Mouse (Mus musculus): ENCODE measurements around the gene Zfp109.
"Not testable (repeated sequence)": the region's sequence is repeated elsewhere in the genome, so short reads cannot be mapped to it uniquely, and the experiment has no call there.

Gene Zfp109

GRCm38 (mm10) chr7:24237040-24237791 lies at the start of gene Zfp109:
Gene Zfp109 (minus strand): TSS chr7:24237560.
- peak; percentile 18 for DNase-seq (ENCODE audit: low read depth)

DNA sequence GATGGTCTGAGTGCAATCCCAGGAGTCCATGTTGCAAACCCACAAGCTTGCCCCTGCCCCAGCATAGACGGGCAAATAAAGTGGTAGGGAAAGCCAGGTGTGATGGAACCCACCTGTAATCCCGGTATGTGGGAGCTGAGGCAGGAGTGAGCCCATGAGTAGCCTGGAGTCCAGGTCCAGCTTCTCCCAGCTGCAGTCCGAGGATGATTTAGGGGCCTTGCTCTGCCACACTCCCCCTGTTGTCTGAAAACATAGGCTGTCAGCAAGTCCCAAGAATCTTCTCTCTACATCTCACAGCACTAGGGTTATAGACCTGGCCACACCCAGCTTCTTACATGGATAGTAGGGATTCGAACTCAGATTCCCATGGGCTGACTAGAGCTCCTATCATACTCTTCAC lies 49.6 kb upstream of the Zfp109 start:
- DNase-seq (ENCODE audit: low read depth): no peak

GRCm38 (mm10) chr7:24286090-24286489 lies 48.7 kb upstream of the Zfp109 start:
- DNase-seq (ENCODE audit: low read depth): no peak

- DNase-seq (ENCODE audit: low read depth): no peak
These were observed 43.4 kb upstream of the Zfp109 start for GRCm38 (mm10) chr7:24280858-24281145.

DNA sequence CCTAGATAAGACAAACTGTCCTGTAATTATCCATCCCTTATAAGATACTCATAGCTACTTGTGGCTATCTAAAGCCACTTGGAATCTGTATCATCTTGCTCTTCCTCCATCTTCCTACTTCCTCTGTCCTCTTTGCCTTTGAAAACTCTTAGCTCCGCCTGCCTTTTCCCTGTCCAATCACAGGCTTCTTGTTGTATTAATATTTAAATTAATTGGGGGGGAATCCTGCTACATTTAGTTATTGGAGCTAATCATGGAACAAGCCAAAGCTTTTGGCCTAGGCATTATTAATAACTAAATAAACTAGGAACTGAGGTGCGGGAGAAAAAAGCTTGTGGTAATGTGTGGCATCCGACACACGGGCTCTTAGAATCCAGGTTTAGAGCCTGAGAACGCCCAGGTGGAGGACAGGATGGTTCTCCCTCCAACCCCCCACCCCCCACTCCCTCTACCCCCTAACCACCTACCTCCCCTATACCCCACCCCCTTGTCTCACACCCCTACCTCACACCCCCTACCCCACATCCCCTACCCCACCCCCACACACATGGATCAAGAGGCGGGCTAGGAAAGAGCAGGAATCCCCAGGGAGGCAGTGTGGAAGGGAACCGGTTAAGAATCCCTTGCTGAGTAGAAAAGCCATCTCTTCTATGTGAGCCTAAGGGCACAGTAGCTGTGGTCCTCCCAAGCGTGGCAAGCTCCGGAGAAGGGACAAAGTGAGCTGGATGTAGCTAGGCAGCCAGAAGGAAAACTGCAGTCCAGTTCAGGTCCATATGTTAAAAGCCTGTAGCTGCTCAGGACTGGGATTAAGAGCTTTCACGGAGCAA lies 42.9 kb upstream of the Zfp109 start:
- DNase-seq (ENCODE audit: low read depth): no peak

DNA sequence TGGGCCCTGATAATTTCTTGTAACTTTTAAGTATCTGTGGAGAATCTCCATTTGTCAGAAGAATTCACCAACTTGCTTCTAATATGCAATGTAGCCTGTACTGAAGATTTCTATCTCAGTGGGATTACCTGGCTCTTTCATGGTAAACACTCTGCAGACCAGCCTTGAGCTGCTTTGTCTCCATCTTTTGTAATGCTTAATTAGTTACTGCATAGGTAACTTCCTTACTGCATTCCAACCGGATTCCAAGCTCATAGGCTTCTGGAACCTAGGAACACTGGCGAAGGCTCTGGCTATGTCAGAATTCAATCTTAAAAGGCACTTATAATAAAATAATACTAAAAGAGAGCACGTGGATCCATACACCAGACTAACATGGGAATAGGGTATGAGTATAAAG lies 41.4 kb upstream of the Zfp109 start:
- DNase-seq (ENCODE audit: low read depth): not testable (repeated sequence)

GRCm38 (mm10) chr7:24274456-24274855 lies 37.1 kb upstream of the Zfp109 start:
- no peak for DNase-seq (ENCODE audit: low read depth)

- no peak for DNase-seq (ENCODE audit: low read depth)
These were observed 33.8 kb upstream of the Zfp109 start for GRCm38 (mm10) chr7:24271191-24271590.

DNA sequence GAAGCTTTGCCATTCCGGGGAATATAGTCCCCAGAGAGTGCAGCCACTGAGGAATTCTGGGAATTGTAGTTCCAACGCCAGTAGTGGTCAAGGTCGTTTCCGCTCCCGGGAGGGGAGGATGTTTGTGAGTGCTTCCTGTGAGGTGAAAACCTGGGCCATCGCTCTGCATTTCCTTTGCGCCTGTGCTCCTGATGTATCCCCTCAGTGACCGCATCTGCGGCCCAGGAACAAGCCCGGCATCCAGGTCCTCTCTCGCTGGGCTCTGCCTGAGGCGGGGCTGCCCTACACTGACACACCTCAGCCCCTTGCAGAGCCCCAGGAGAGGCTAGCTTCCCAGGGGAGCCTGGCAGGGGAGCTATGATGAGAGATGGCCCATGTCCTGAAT lies 32.9 kb upstream of the Zfp109 start, which contains the start of gene Zfp93:
Gene Zfp93, plus strand, starts transcription at position 133 of the 385 bp plus-strand sequence.
- DNase-seq (ENCODE audit: low read depth): peak; percentile 47

GRCm38 (mm10) chr7:24269667-24270287 lies 32.4 kb upstream of the Zfp109 start:
- no peak for DNase-seq (ENCODE audit: low read depth)

DNA sequence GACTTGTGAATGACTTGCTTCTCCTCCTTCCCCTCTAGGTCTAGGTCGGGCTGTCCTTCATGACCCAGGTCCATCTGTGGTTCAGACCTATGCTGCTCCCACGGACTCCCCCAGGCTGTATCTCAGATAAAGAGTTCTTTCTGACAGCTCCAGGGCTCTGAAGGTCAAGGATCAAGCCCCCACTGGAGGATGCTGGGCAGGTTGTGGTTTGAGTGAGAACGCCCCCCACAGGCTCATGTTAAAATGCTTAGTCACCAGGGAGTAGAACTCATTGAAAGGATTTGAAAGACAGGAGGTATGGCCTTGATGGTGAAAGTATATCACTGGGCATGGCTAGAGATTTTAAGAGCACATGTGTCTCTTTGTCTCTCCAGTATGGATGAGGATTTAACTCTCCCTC lies 31.9 kb upstream of the Zfp109 start:
- DNase-seq (ENCODE audit: low read depth): no peak

DNA sequence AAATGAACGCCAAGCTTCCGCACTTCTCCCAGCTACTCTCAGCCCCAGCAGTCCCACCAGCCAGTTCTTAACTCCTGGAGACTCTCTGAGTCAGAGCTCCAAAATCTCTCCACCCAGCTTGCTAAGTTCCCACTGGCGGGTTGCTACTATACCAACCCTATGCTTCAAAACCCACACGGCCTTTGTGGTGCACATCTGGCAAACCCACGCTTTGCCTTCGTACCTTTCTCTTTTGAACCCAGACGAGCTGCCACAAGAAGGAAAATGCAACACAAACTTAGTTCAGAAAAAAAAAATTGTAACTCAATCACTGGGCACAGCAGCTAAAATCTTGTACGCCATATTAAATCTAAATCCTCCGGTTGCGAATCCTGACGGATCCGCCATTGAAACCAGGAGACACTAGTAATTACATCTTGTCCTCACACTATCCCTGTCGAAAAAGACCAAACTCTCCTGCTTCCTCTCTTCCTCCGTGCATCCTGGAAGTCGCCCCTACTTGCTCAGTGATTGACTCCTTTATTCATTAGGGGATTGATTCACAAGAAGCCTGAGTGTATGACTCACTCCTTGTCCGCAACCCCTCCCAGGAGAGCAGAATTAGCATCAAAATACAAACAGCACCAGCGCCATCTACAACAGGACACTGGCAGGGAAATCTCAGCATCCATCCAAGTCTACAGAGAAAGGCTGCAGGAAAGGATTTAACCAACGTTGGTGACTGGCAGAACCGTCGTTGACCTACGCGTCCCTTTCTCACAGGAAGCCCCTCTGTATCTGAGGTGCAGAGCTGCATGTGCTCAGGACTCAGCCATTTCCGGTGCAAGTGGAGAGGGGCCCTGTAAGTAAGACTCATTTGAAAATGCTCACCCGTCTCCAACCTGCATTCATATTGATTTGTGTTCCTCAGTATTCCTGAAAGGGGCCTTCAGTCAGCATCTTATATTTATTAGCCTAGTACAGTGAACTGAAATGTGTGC lies 31.1 kb upstream of the Zfp109 start:
- no peak for DNase-seq (ENCODE audit: low read depth)

DNA sequence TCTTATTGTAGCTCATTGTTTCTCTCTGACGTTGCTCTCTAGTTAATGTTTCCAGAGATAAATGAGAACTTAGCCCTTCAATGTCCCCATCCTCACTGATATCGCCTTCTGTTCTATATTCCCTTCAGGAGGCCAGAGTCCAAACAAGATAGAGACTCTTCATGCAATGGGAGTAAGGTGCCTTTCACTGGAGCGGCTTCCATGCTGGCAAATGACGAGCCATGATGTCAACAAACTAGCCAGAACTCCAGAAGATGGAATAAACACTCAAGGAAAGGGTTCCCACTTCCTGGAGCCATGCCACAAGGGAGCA lies 22.6 kb upstream of the Zfp109 start:
- no peak for DNase-seq (ENCODE audit: low read depth)

- no peak for DNase-seq (ENCODE audit: low read depth)
These were observed 22.1 kb upstream of the Zfp109 start for GRCm38 (mm10) chr7:24259306-24259999.

GRCm38 (mm10) chr7:24254633-24255474 lies 17.5 kb upstream of the Zfp109 start, which contains the start of gene Zfp108:
Gene Zfp108 (plus strand): TSS chr7:24254794.
- DNase-seq (ENCODE audit: low read depth): peak; percentile 51

- DNase-seq (ENCODE audit: low read depth): no peak
These were observed 16.6 kb upstream of the Zfp109 start for GRCm38 (mm10) chr7:24253779-24254615.

DNA sequence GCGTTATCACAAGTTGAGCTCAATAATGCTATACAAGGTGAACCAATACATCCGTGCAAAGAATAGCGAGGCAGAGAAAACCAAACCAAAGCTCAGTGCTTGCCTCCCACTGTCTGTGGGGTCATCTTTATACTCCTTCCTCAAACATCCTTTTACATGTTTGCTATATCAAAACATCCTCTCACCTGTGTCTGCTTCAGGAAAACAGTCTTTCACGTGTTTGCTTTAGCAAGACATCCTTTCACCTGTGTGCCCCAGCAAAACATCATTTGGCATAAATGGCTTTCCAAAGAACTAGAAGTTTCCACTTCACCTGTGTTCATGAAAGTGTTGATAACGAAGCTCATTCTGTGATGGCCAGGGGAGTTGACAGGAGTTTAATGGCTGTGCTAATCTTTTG lies 26.0 kb downstream of the Zfp109 start, which contains the start of gene Zfp111:
Gene Zfp111, minus strand, starts transcription at position 101 of the 400 bp plus-strand sequence.
- DNase-seq (ENCODE audit: low read depth): no peak

GRCm38 (mm10) chr7:24210296-24210695 lies 27.1 kb downstream of the Zfp109 start:
- DNase-seq (ENCODE audit: low read depth): no peak

- DNase-seq (ENCODE audit: low read depth): no peak
These were observed 29.0 kb downstream of the Zfp109 start for GRCm38 (mm10) chr7:24208282-24208886.

All from c-Kit-positive CD71-negative TER-119-negative erythroid progenitor cells, embryonic 14.5 days (primary cell).